16 mouse cellular contexts compared by ENCODE assay signal in the genomic region with DNA sequence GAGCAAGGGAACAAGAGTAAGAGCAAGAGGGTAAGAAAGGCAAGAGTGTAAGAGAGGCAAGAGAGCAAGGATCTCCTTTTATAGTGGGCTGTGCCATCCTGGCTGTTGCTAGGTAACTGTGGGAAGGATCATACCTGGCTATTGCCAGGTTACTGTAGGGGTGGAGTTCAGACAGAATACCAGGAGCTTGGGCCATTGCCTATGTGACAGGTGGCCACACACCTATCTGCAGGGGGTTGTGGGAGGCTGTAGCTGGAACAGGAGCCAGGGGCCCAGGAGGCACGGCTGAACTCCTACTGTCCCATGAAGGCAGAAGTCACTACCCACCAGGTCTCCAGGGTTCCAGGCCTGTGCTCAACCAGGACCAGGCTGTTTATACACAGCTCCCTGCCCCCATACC.
"Had no signal": no experiment of that assay in that cellular context is flagged by ENCODE, and none has a peak within 500 bp of the region (broad histone marks: within the 10 kb centered on the region; RNA-seq: fewer than 3 reads in every experiment).

No protein-coding gene starts in this region.

- ATAC-seq: lung, postnatal 0 days; midbrain, embryonic 16.5 days had no signal

- DNase-seq: kidney, postnatal 36 days; layer of hippocampus, adult 9-11 months; layer of hippocampus, postnatal 36 days; lung, adult 2 months; lung, postnatal 36 days; retina, postnatal 1 day; right cerebral cortex, postnatal 14 days; thymus, postnatal 4 days had no signal

- H3K4me3 ChIP-seq: limb, embryonic 12.5 days; liver, embryonic 15.5 days; midbrain, embryonic 10.5 days; neural tube, embryonic 13.5 days; stomach, embryonic 15.5 days had no signal

- H3K36me3 ChIP-seq: limb, embryonic 12.5 days; liver, embryonic 15.5 days; midbrain, embryonic 10.5 days; neural tube, embryonic 13.5 days; stomach, embryonic 15.5 days had no signal

- H3K9me3 ChIP-seq: limb, embryonic 12.5 days; liver, embryonic 15.5 days; midbrain, embryonic 10.5 days; neural tube, embryonic 13.5 days; stomach, embryonic 15.5 days had no signal

- H3K27me3 ChIP-seq: limb, embryonic 12.5 days; liver, embryonic 15.5 days; neural tube, embryonic 13.5 days; stomach, embryonic 15.5 days had no signal

- H3K9ac ChIP-seq: limb, embryonic 12.5 days; liver, embryonic 15.5 days; neural tube, embryonic 13.5 days; stomach, embryonic 15.5 days had no signal

- H3K4me1 ChIP-seq: limb, embryonic 12.5 days; liver, embryonic 15.5 days; midbrain, embryonic 10.5 days; neural tube, embryonic 13.5 days; stomach, embryonic 15.5 days had no signal

- H3K27ac ChIP-seq: kidney, postnatal 0 days; limb, embryonic 12.5 days; liver, embryonic 15.5 days; midbrain, embryonic 10.5 days; neural tube, embryonic 13.5 days; stomach, embryonic 15.5 days had no signal

- H3K4me2 ChIP-seq: limb, embryonic 12.5 days; liver, embryonic 15.5 days; neural tube, embryonic 13.5 days; stomach, embryonic 15.5 days had no signal
